Mouse (Mus musculus): ENCODE results near the gene Pkd1l2. TPM values are rescaled to one million over a fixed set of nuclear protein-coding genes. Genes with fewer than 3 reads are reported as not detected.

Pkd1l2 gene
- polyA plus RNA-seq (2021; fragmentation: Nextera tagmentation): 0.01 and 0.06 TPM in 2 replicates
- long read RNA-seq, experiment 1: 0 reads
- long read RNA-seq, experiment 2, partial matches to known transcripts: 1 of 1 reads
- long read RNA-seq, experiment 2, other reads (novel, unspliced or antisense): 0 of 1 reads

DNA sequence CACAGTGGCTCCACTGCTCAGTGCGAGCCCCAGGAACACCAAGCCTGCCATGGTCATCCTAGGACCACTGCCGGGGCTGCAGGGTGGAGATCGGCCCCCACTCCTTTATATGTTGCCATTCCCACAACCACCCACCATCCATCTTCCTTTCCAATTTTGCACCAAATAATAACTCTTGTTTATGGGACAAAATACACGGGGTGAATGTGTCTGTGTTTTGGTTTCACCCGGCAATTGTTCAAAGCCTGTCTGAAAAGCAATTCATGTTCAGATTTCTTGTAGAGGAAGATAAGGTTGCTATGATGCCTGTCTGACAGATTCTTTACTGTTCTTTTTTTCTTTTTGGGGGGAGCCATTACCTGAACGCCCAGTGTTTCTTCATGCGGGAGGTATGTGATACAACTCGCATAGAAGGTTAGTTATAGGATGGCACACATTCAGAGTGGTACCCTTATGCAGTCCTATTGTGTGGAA lies at the start of gene Pkd1l2:
Gene Pkd1l2 (minus strand): TSS at position 51 of the 474 bp plus-strand sequence.

DNA sequence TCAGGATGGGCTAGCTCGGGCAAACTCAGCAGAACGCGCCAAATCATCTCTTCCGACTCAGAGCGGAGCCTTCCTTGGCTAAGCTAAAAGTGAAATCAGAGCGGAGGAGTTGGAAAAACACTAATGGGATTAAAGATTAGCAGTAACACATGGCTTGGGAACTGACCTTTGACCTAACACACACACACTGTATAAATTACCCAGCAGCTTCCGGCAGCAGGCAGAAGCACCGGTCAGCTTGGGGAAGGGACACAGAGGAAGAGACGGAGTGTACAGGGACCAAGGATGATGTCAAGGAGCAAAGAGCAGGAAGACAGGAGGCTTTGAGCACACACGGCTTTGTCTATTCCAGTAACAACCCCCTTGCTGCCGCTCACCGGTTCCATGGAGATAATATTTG lies 13.4 kb upstream of the Pkd1l2 start, which contains the start of gene Bco1:
Gene Bco1 (plus strand): TSS at position 208 of the 400 bp plus-strand sequence.

DNA sequence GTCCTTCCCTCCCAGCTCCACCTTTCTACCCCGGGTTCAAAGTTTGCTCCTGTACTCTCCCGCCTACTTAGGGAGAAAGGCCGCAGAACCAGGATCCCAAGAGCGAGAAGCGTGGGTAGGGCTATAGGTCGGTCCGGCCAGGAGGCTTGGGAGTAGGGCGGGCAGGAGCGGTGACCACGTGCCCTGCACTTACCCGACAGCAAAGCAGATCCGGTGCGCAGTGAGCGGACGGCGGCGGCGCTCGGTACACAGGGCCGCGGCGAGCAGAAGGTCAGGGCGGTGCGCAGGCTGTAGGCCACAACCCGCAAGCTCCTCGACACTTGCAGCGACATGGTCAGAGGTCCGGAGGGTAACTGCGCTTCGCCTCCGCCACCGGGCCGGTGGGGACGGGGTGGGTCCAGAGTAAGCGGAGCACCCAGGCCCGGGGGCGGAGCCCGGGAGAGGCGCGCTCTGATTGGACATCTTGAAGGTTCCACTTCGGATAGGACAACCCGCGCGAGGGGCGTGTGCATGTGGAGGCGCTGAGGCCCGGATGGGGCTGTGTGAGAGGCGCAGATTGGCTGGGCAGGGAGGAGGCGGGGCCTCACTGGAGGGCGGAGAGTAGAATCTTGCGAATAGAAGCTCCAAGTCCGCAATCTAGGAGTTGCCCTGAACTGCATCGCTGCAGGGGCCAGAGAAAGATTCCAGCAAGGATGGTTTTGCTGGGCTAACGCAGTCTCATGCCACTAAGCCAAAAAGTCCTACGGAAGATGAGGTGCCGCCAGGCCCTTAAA lies 89.0 kb downstream of the Pkd1l2 start, which contains the start of gene Gcsh:
Gene Gcsh (minus strand): TSS at position 443 of the 773 bp plus-strand sequence.

DNA sequence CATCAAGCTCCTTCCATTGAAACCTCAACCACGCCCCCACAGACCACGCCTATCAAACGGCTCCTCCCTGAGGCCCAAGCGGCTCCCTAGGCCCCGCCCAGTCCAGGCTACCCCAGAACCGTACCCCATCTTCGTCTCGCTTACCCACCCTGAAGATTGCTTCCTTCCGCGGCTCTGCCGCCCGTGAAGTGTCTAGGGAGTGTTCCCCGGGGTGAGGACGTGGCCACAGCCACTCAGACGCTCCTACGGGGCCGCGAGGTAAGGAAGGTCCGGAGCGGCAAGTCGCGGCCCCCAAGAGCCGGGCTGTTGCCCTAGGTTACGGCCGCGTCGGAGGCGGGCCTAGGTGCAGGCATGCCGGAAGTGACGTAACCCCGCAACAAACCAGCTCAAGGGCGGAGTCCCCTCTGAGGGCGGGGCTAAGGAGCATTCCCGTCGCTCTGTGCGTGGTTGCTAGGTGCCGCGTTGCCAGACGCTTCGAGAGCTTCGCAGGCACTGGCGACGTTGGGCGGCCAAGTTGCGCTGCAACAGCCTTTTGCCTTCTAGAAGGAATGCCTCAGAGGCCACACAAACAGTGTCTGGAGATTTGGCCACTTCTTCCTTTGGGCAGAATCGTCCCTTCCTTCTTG lies 103.5 kb downstream of the Pkd1l2 start, which contains the start of gene 1700030J22Rik:
Gene 1700030J22Rik (minus strand): TSS at position 329 of the 626 bp plus-strand sequence.

Other genes with a start within 250 kb of the Pkd1l2 start
- gene Cmc2, start 161.0 kb downstream of the Pkd1l2 start, polyA plus RNA-seq (2021; fragmentation: Nextera tagmentation): 49.2 and 51.0 TPM in 2 replicates
- 0.60 and 0.79 TPM in 2 replicates for gene Cenpn, start 160.7 kb downstream of the Pkd1l2 start, polyA plus RNA-seq (2021; fragmentation: Nextera tagmentation)
- 4.7 and 5.1 TPM in 2 replicates for gene Atmin, start 139.1 kb downstream of the Pkd1l2 start, polyA plus RNA-seq (2021; fragmentation: Nextera tagmentation)
- 3.2 and 3.6 TPM in 2 replicates for gene 1700030J22Rik, start 103.5 kb downstream of the Pkd1l2 start, polyA plus RNA-seq (2021; fragmentation: Nextera tagmentation)
- gene Gcsh, start 88.9 kb downstream of the Pkd1l2 start, polyA plus RNA-seq (2021; fragmentation: Nextera tagmentation): 123 and 124 TPM in 2 replicates
- gene Bco1, start 13.4 kb upstream of the Pkd1l2 start, polyA plus RNA-seq (2021; fragmentation: Nextera tagmentation): 0.08 and 0.11 TPM in 2 replicates
- 0.68 and 0.87 TPM in 2 replicates for gene Gan, start 75.7 kb upstream of the Pkd1l2 start, polyA plus RNA-seq (2021; fragmentation: Nextera tagmentation)
- 88.1 and 90.0 TPM in 2 replicates for gene Cmip, start 174.6 kb upstream of the Pkd1l2 start, polyA plus RNA-seq (2021; fragmentation: Nextera tagmentation)